Mouse (Mus musculus): ENCODE results near the gene Tmem258. TPM values are rescaled to one million over a fixed set of nuclear protein-coding genes. Genes with fewer than 3 reads are reported as not detected.
"Not testable (repeated sequence)": the region's sequence is repeated elsewhere in the genome, so short reads cannot be mapped to it uniquely, and the experiment has no call there.

Gene Tmem258
- polyA plus RNA-seq, 1 experiment = 291 TPM

DNA sequence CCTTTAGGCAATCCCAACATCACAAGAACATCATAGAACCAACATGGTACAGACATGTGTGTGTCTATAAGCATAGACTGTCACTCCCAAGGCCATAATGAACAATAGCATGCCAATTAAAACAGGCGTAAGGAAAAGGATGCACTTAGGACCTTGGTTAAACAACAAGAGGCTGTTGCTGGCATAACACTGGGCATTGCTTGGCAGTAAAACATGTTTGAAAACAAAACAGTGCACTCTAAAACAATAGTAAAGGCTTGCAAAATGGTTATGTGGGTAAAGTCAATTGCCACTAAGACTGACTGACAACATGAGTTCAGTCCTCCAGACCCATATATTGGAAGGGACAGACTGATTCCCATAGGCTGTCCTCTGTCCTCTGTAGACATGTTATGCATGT lies 35.9 kb upstream of the Tmem258 start:
- H3K4me3 ChIP-seq = no peak overlapping the region
- H3K27me3 ChIP-seq (ENCODE audit: control insufficient read depth, insufficient read depth, insufficient read length) = no peaks in the 10 kb centered on the region
- no peak overlapping the region for H3K4me2 ChIP-seq (ENCODE audit: low read depth)
- no peaks in the 10 kb centered on the region for H3K36me3 ChIP-seq (ENCODE audit: control insufficient read depth, insufficient read depth)
- no peak for TF ChIP-seq SRF (IDR thresholded peaks at IDR 0.05; ENCODE audit: control insufficient read depth, insufficient read length, low read depth)
- no peak for TF ChIP-seq MAX (IDR thresholded peaks at IDR 0.05; ENCODE audit: low read depth)
- no peak for TF ChIP-seq REST (IDR thresholded peaks at IDR 0.05; ENCODE audit: insufficient read depth, insufficient read length)
- TF ChIP-seq TCF3 (IDR thresholded peaks at IDR 0.05; ENCODE audit: insufficient read length, low read depth) = no peak
- no peak for TF ChIP-seq POLR2AphosphoS2 (IDR thresholded peaks at IDR 0.05; ENCODE audit: insufficient read length, low read depth)
- no peak for TF ChIP-seq MYOG (IDR thresholded peaks at IDR 0.05; ENCODE audit: control insufficient read depth in 1 of 3, insufficient read depth in 1 of 3, insufficient read length in 2 of 3, low read depth in 2 of 3)
- no peak for TF ChIP-seq CEBPB (IDR thresholded peaks at IDR 0.05; ENCODE audit: insufficient read depth, poor library complexity, severe bottlenecking)
- no peak for TF ChIP-seq TCF12 (IDR thresholded peaks at IDR 0.05; ENCODE audit: insufficient read depth, poor library complexity, severe bottlenecking)
- TF ChIP-seq MYOD1 (IDR thresholded peaks at IDR 0.05; ENCODE audit: control insufficient read depth in 1 of 3, insufficient read length in 2 of 3, low read depth in 2 of 3) = no peak
- no peak for TF ChIP-seq USF1 (IDR thresholded peaks at IDR 0.05; ENCODE audit: low read depth)
- no peak for TF ChIP-seq E2F4 (IDR thresholded peaks at IDR 0.05; ENCODE audit: insufficient read depth)
- no peak for TF ChIP-seq POLR2A (IDR thresholded peaks at IDR 0.05; ENCODE audit: insufficient read length, low read depth)
- H3ac ChIP-seq (ENCODE audit: control insufficient read depth, insufficient read length) = no peak overlapping the region
- no peaks in the 10 kb centered on the region for H3K79me2 ChIP-seq (ENCODE audit: control insufficient read depth, insufficient read depth)

DNA sequence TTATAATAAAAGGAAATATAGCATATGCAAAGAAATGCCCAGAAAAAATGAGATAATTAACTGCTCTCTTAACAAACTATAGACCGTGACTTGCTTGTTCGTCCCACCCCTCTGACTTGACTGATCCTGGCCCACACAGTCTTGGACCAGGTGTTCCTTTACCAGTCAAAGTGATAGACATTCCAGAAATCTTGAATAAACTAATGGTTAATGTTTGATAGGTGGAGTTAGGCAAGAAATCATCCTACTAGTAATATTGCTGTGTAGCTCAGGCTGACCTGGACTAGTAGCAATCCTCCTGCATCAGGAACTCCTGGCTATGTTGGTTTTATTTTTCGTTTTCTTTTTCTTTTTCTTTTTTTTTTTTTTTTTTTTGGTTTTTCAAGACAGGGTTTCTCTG lies 35.4 kb upstream of the Tmem258 start:
- H3K4me3 ChIP-seq = no peak overlapping the region
- H3K27me3 ChIP-seq (ENCODE audit: control insufficient read depth, insufficient read depth, insufficient read length) = no peaks in the 10 kb centered on the region
- H3K4me2 ChIP-seq (ENCODE audit: low read depth) = no peak overlapping the region
- no peaks in the 10 kb centered on the region for H3K79me2 ChIP-seq (ENCODE audit: control insufficient read depth, insufficient read depth)
- H3K36me3 ChIP-seq (ENCODE audit: control insufficient read depth, insufficient read depth) = no peaks in the 10 kb centered on the region
- TF ChIP-seq SRF (IDR thresholded peaks at IDR 0.05; ENCODE audit: control insufficient read depth, insufficient read length, low read depth) (no peak), MYOD1 (IDR thresholded peaks at IDR 0.05; ENCODE audit: control insufficient read depth in 1 of 3, insufficient read length in 2 of 3, low read depth in 2 of 3) (no peak), TCF12 (IDR thresholded peaks at IDR 0.05; ENCODE audit: insufficient read depth, poor library complexity, severe bottlenecking) (no peak), POLR2A (IDR thresholded peaks at IDR 0.05; ENCODE audit: insufficient read length, low read depth) (no peak), E2F4 (IDR thresholded peaks at IDR 0.05; ENCODE audit: insufficient read depth) (no peak)
- no peak overlapping the region for H3ac ChIP-seq (ENCODE audit: control insufficient read depth, insufficient read length)

DNA sequence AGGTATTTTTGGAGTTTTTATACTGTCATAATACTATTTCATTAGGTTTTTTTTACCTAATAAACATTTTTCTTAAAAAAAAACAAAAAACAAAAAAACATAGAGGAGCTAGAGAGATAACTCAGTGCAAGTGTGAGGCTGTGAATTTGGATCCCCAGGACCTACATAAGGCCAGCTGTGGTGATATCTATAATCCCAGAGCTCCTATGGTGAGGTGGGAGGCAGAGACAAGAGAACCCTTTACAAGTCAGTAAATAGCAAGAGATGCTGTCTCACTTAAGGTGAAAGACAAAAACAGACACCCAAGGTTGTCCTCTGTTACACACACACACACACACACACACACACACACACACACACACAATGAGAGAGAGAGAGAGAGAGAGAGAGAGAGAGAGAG lies 34.6 kb upstream of the Tmem258 start:
- H3K4me2 ChIP-seq (ENCODE audit: low read depth) = no peak overlapping the region
- H3ac ChIP-seq (ENCODE audit: control insufficient read depth, insufficient read length) = no peak overlapping the region
- no peak for TF ChIP-seq MYOD1 (IDR thresholded peaks at IDR 0.05; ENCODE audit: control insufficient read depth in 1 of 3, insufficient read length in 2 of 3, low read depth in 2 of 3)
- TF ChIP-seq TCF3 (IDR thresholded peaks at IDR 0.05; ENCODE audit: insufficient read length, low read depth) = no peak
- no peak for TF ChIP-seq MYOG (IDR thresholded peaks at IDR 0.05; ENCODE audit: control insufficient read depth in 1 of 3, insufficient read depth in 1 of 3, insufficient read length in 2 of 3, low read depth in 2 of 3)
- TF ChIP-seq MAX (IDR thresholded peaks at IDR 0.05; ENCODE audit: low read depth) = no peak
- no peak for TF ChIP-seq TCF12 (IDR thresholded peaks at IDR 0.05; ENCODE audit: insufficient read depth, poor library complexity, severe bottlenecking)
- TF ChIP-seq USF1 (IDR thresholded peaks at IDR 0.05; ENCODE audit: low read depth) = no peak
- TF ChIP-seq POLR2A (IDR thresholded peaks at IDR 0.05; ENCODE audit: insufficient read length, low read depth) = no peak
- TF ChIP-seq REST (IDR thresholded peaks at IDR 0.05; ENCODE audit: insufficient read depth, insufficient read length) = no peak
- no peaks in the 10 kb centered on the region for H3K27me3 ChIP-seq (ENCODE audit: control insufficient read depth, insufficient read depth, insufficient read length)
- H3K4me3 ChIP-seq = no peak overlapping the region
- H3K36me3 ChIP-seq (ENCODE audit: control insufficient read depth, insufficient read depth) = no peaks in the 10 kb centered on the region
- no peaks in the 10 kb centered on the region for H3K79me2 ChIP-seq (ENCODE audit: control insufficient read depth, insufficient read depth)

DNA sequence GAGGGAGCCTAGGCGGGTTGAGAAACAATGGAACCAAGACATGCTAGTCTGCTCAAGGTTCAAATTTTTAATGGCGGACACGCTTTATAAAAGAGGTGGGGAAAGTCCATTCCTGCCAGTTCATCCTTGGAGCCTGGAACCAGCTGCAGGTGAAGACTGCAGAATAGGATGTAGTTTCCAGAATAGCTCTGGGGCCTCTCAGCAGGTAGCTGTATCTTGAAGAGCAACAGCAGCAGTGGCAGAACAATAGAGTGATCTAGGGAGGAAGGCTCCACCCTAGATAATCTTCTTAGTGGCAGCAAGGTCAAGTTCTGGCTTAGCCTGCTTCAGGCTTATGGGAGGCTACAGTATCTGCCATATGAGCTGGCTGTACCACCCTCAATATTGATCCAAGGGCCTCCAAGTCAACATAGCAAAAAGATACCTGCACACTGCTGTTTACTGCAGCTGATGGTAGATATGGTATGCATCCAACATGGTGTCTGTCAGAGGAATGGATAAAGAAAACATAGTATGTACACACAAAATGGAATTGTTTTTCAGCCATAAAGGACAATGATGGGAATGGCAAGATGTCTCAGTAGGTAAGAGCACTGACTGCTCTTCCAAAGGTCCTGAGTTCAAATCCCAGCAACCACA lies 34.0 kb upstream of the Tmem258 start:
- H3K4me3 ChIP-seq; H3K36me3 ChIP-seq (ENCODE audit: control insufficient read depth, insufficient read depth); H3K79me2 ChIP-seq (ENCODE audit: control insufficient read depth, insufficient read depth); H3K4me2 ChIP-seq (ENCODE audit: low read depth); H3ac ChIP-seq (ENCODE audit: control insufficient read depth, insufficient read length); H3K27me3 ChIP-seq (ENCODE audit: control insufficient read depth, insufficient read depth, insufficient read length): not testable (repeated sequence)

DNA sequence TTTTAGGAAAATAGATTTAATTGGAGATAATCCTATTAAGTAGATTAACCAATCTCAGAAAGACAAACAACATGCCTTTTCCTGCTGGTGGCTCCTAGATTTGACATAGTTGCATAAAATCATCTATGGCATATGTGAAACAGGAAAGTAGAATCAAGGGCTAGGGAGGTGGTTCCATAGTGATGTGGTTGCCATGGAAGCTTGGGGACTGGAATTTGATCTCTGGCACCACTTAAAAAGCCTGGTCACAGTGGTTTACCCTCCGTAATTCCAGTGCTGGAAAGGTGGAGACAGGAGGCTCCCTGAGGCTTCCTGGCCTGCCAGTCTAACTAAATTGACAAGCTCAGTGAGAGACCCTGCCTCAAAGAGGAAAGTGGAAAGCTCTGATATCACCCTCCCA lies 33.3 kb upstream of the Tmem258 start:
- Histone ChIP-seq H3K27me3 (ENCODE audit: control insufficient read depth, insufficient read depth, insufficient read length) (no peaks in the 10 kb centered on the region), H3K79me2 (ENCODE audit: control insufficient read depth, insufficient read depth) (no peaks in the 10 kb centered on the region), H3K4me2 (ENCODE audit: low read depth) (no peak overlapping the region), H3ac (ENCODE audit: control insufficient read depth, insufficient read length) (no peak overlapping the region), H3K36me3 (ENCODE audit: control insufficient read depth, insufficient read depth) (no peaks in the 10 kb centered on the region), H3K4me3 (no peak overlapping the region)
- TF ChIP-seq POLR2AphosphoS2 (IDR thresholded peaks at IDR 0.05; ENCODE audit: insufficient read length, low read depth) = no peak
- no peak for TF ChIP-seq SRF (IDR thresholded peaks at IDR 0.05; ENCODE audit: control insufficient read depth, insufficient read length, low read depth)
- no peak for TF ChIP-seq E2F4 (IDR thresholded peaks at IDR 0.05; ENCODE audit: insufficient read depth)
- TF ChIP-seq USF1 (IDR thresholded peaks at IDR 0.05; ENCODE audit: low read depth) = no peak
- TF ChIP-seq MYOG (IDR thresholded peaks at IDR 0.05; ENCODE audit: control insufficient read depth in 1 of 3, insufficient read depth in 1 of 3, insufficient read length in 2 of 3, low read depth in 2 of 3) = no peak
- TF ChIP-seq TCF3 (IDR thresholded peaks at IDR 0.05; ENCODE audit: insufficient read length, low read depth) = no peak
- no peak for TF ChIP-seq TCF12 (IDR thresholded peaks at IDR 0.05; ENCODE audit: insufficient read depth, poor library complexity, severe bottlenecking)
- TF ChIP-seq MYOD1 (IDR thresholded peaks at IDR 0.05; ENCODE audit: control insufficient read depth in 1 of 3, insufficient read length in 2 of 3, low read depth in 2 of 3) = no peak
- TF ChIP-seq CEBPB (IDR thresholded peaks at IDR 0.05; ENCODE audit: insufficient read depth, poor library complexity, severe bottlenecking) = no peak
- no peak for TF ChIP-seq REST (IDR thresholded peaks at IDR 0.05; ENCODE audit: insufficient read depth, insufficient read length)
- TF ChIP-seq MAX (IDR thresholded peaks at IDR 0.05; ENCODE audit: low read depth) = no peak
- no peak for TF ChIP-seq POLR2A (IDR thresholded peaks at IDR 0.05; ENCODE audit: insufficient read length, low read depth)
